Mouse (Mus musculus) B cell, adult 2 months (primary cell): ENCODE results near the gene Arhgap23.

Experiments
- DNase-seq, 2 experiments: peaks; one replicate each; pipeline ENCODE4 v3.0.0; 2022

Gene Arhgap23

GRCm38 (mm10) chr11:97508198-97508597, 92.9 kb downstream of the Arhgap23 start:
- no peak for DNase-seq

GRCm38 (mm10) chr11:97509058-97509457, 93.7 kb downstream of the Arhgap23 start:
- DNase-seq, result no peak

GRCm38 (mm10) chr11:97509715-97510485, 94.6 kb downstream of the Arhgap23 start:
- no peak for DNase-seq

- DNase-seq, result peak; percentile 80 to 81
These were observed 95.8 kb downstream of the Arhgap23 start for GRCm38 (mm10) chr11:97510966-97511660.

GRCm38 (mm10) chr11:97511661-97512369, 96.5 kb downstream of the Arhgap23 start:
- DNase-seq, result peak; percentile 62 to 65

GRCm38 (mm10) chr11:97512511-97512910, 97.2 kb downstream of the Arhgap23 start:
- no peak for DNase-seq

GRCm38 (mm10) chr11:97513066-97513465, 97.7 kb downstream of the Arhgap23 start:
- DNase-seq, result no peak

GRCm38 (mm10) chr11:97520541-97520940, 105.2 kb downstream of the Arhgap23 start:
- DNase-seq, result no peak

GRCm38 (mm10) chr11:97521741-97522474, 106.6 kb downstream of the Arhgap23 start:
- no peak for DNase-seq

- DNase-seq, result no peak
These were observed 107.8 kb downstream of the Arhgap23 start for GRCm38 (mm10) chr11:97523107-97523506.

GRCm38 (mm10) chr11:97523827-97524261, 108.5 kb downstream of the Arhgap23 start:
- no peak for DNase-seq

GRCm38 (mm10) chr11:97524306-97524705, 109.0 kb downstream of the Arhgap23 start:
- DNase-seq, result no peak

- no peak for DNase-seq
These were observed 110.0 kb downstream of the Arhgap23 start for GRCm38 (mm10) chr11:97525313-97525712.

- no peak for DNase-seq
These were observed 113.0 kb downstream of the Arhgap23 start for GRCm38 (mm10) chr11:97528282-97528808.

GRCm38 (mm10) chr11:97530069-97530468, 114.7 kb downstream of the Arhgap23 start:
- no peak for DNase-seq

GRCm38 (mm10) chr11:97530961-97531360, 115.6 kb downstream of the Arhgap23 start:
- DNase-seq, result no peak

GRCm38 (mm10) chr11:97531381-97532260, 116.3 kb downstream of the Arhgap23 start:
- DNase-seq, result peak; percentile 88 to 90

GRCm38 (mm10) chr11:97532354-97532753, 117.0 kb downstream of the Arhgap23 start:
- DNase-seq, result peak in 1 of 2 experiments; percentile 14

GRCm38 (mm10) chr11:97532950-97533582, 117.7 kb downstream of the Arhgap23 start:
- DNase-seq, result peak; percentile 80 to 81

GRCm38 (mm10) chr11:97533653-97534052, 118.3 kb downstream of the Arhgap23 start:
- no peak for DNase-seq
